Mouse (Mus musculus) limb, embryonic 10.5 days (tissue): ENCODE data around the gene Glra4. TPM values are rescaled to one million over a fixed set of nuclear protein-coding genes. Genes with fewer than 3 reads are reported as not detected.

Source experiments
- DNase-seq: peaks from one replicate; pipeline ENCODE4 v3.0.0-alpha.2; 2017; ENCODE audit warnings: low spot score
- H3K27ac ChIP-seq: fragments of 300-500 bp; sonication (generic); 2 replicates; pipeline ENCODE4 v1.5.1; 2016; ENCODE audit warnings: mild to moderate bottlenecking
- H3K27me3 ChIP-seq: fragments of 300-500 bp; sonication (generic); 2 replicates; pipeline ENCODE4 v1.6.1; 2016; ENCODE audit warnings: low read depth, mild to moderate bottlenecking; ENCODE audit not compliant: poor library complexity, severe bottlenecking
- H3K36me3 ChIP-seq: fragments of 300-500 bp; sonication (generic); 2 replicates; pipeline ENCODE4 v1.6.1; 2016; ENCODE audit warnings: mild to moderate bottlenecking, moderate library complexity
- H3K4me1 ChIP-seq: fragments of 300-500 bp; sonication (generic); 2 replicates; pipeline ENCODE4 v1.6.1; 2016
- H3K4me3 ChIP-seq: fragments of 300-500 bp; sonication (generic); 2 replicates; pipeline ENCODE4 v1.5.1; 2016; ENCODE audit warnings: mild to moderate bottlenecking, moderate library complexity
- H3K9me3 ChIP-seq: fragments of 300-500 bp; sonication (generic); replicated peaks from 2 replicates; pipeline ENCODE4 v1.6.1; 2016; ENCODE audit warnings: mild to moderate bottlenecking
- WGBS: fragments of 180-500 bp; shearing (Covaris S2); methylation state at CpG from one replicate; pipeline ENCODE4 v1.1.7; 2016; 5-methylcytosine and 5-hydroxymethylcytosine counted together
- polyA plus RNA-seq: library from polyadenylated mRNA; unstranded; fragments of >200 nt; fragmentation: Nextera tagmentation; extraction: Ambion mirVana; gene quantifications from 2 replicates; pipeline ENCODE4 v1.2.1, GENCODE M21; 2016

The Glra4 gene
- polyA plus RNA-seq = 0.13 TPM in 2 replicates

DNA sequence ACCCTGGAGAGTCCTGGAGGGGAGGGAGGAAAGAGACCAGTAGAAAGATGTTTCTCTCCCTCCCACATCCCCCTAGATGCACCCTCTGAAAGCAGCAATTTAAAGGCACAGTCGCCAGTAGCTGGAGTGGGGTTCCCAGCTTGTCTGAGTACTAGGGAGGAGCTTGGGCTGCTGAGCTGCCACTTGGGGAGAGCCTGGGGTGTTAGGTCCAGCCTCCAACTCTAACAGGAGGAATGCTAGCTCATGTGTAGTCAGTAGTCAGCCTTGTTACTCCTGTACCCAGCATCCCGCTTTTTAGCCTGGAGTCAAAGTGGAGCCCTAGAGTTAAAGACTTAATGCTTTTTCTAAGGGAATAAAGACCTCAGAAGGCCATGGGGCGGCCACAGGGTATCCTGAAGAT lies at the start of gene Glra4:
Gene Glra4 (minus strand): TSS at position 101 of the 400 bp plus-strand sequence.
- Histone ChIP-seq H3K27ac (no peak within 1 kb of the TSS), H3K4me3 (no peak within 1 kb of the TSS), H3K27me3 (peaks cover 98% of the 10 kb centered on the region), H3K9me3 (no peaks in the 10 kb centered on the region), H3K36me3 (peaks cover 3% of the 10 kb centered on the region; the same call in 1 of the 2 replicates), H3K4me1 (no peaks in the 10 kb centered on the region)
- no peak for DNase-seq
- 91% methylated on average over 3 of the region's 3 CpGs for WGBS

DNA sequence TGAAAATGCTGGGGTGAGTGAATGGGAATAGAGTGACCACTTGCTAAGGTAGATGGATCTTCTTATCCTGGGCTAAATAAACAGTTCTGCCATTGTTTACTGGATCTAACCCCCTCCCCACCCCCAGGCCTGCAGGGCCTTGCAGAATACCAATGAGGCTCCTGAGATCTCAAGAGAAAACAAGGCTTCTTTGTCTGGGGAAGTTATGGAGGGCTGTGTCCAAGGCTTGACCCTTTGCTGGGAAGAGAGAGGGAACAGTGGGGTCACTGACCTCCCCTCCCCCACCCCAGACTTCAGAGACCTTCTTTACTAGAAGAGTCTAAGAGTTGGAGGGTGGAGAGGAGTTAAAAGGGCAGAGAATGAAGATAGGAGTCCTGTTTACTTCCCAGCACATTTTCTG lies 48.7 kb upstream of the Glra4 start:
- Histone ChIP-seq H3K9me3 (no peaks in the 10 kb centered on the region), H3K27ac (no peak overlapping the region), H3K27me3 (peaks cover 91% of the 10 kb centered on the region), H3K4me1 (no peaks in the 10 kb centered on the region), H3K36me3 (no peaks in the 10 kb centered on the region), H3K4me3 (no peak overlapping the region)
- DNase-seq = no peak

DNA sequence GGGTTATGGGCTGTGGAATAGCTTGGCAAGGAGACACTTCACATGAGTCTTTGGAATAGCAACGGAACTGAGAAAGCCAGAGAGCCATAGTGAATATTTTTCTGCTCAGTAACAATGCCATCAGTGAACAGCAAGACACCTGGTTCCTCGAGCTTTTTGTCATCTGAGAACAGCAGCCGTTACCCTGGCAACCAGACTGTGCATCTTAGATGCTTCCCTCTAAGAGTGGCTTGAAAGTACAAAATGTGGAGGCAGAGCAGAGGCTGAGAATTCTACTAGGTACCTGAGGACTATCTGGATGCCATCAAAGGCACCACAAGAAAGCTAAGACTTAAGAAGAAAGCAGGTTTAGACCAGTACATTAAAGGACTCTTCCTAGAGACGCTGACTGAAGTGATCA lies 45.1 kb upstream of the Glra4 start:
- Histone ChIP-seq H3K4me3 (no peak overlapping the region), H3K9me3 (no peaks in the 10 kb centered on the region), H3K4me1 (no peaks in the 10 kb centered on the region), H3K27ac (no peak overlapping the region), H3K36me3 (no peaks in the 10 kb centered on the region), H3K27me3 (peaks cover 91% of the 10 kb centered on the region)
- DNase-seq = no peak
- 83% methylated on average over 4 of the region's 4 CpGs for WGBS

DNA sequence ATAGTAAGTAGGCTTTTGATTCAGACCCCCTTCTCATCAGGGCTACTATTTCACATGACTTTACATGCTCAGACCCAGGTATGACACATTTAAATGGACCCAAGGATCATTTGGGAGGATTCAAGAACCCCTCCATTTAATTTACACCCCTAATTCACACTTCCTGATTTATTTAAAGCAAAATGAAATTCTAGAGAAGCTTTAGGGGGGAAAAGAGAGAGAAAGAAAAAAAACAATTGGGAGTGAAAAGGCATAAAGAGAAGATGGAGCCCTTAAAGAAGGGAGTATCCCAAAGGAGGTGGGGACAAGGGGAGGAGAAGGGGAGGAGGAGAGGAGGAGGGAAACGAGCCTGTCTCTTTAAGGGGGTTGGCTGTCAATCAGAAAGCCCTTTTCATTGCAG lies 42.4 kb upstream of the Glra4 start, which contains the start of gene Plp1:
Gene Plp1 (plus strand): TSS at position 301 of the 400 bp plus-strand sequence.
- Histone ChIP-seq H3K4me3 (no peak within 1 kb of the TSS), H3K27ac (no peak within 1 kb of the TSS), H3K27me3 (peaks cover 97% of the 10 kb centered on the region), H3K9me3 (no peaks in the 10 kb centered on the region), H3K4me1 (no peaks in the 10 kb centered on the region), H3K36me3 (no peaks in the 10 kb centered on the region)
- DNase-seq = no peak
- WGBS = 44% methylated on average over 1 of the region's 1 CpGs

DNA sequence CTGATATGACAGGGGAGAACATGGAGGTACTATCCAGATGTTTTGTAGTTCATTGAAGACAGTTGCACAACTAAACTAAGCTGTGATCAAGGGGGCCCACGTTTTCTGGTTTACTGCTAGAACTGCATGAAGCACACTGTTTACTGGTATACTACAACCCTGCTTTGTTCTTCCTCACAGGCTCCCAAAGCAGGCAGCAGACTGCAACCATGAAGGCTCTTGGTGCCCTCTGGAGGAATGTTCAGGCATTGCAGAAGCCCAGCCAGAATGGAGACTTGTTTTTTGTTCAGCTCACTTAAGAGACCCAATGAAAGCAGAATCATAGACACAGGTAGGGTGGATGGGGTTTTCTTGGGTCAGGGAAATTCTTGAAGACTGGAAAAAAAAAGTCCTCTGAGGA lies 40.3 kb upstream of the Glra4 start:
- peak; percentile 65 for DNase-seq
- H3K4me1 ChIP-seq = no peaks in the 10 kb centered on the region
- H3K9me3 ChIP-seq = no peaks in the 10 kb centered on the region
- peaks cover 97% of the 10 kb centered on the region for H3K27me3 ChIP-seq
- no peak overlapping the region for H3K27ac ChIP-seq
- no peak overlapping the region for H3K4me3 ChIP-seq
- no peaks in the 10 kb centered on the region for H3K36me3 ChIP-seq
- 17% methylated on average over 1 of the region's 1 CpGs for WGBS

DNA sequence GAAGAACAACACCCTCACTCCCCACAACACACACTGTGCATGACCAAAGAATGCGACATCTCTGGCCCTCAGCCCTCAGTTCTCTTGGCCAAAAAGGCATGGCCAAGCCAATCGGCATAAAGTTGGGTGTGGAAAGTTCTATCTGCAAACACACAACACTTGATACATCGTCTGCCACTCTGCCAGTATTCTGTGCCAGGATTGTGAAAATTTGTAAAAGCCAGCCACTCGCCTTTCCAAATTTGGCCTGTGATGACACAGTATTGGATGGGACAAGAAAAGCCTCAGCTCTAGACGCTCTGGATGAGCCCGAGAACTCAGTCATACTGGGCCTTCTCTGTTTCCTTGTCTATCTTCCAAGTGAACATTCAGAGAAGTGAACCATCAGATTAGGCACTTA lies 39.8 kb upstream of the Glra4 start:
- WGBS = 92% methylated on average over 6 of the region's 6 CpGs
- no peaks in the 10 kb centered on the region for H3K4me1 ChIP-seq
- peaks cover 95% of the 10 kb centered on the region for H3K27me3 ChIP-seq
- no peak overlapping the region for H3K4me3 ChIP-seq
- DNase-seq = no peak
- no peaks in the 10 kb centered on the region for H3K9me3 ChIP-seq
- H3K36me3 ChIP-seq = no peaks in the 10 kb centered on the region
- no peak overlapping the region for H3K27ac ChIP-seq

DNA sequence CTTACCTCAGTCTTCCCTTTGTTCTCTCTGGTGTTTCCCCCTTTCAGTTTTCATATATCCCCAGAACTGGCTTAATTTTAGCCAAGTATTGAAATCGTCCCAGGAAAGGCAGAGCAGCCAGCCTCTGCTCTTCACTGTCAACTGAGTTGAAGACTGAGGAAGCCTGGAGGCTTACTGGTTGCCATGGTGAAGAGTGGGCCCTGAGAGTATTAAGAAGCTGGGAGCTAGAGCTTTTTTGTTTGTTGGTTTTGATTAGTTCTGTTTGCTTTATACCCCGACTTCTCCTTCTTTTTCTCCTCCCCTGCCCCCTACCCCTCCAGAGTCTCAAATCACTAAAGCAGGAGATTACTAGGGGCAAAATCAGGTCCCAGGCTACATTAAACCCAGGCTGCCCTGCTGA lies 17.3 kb upstream of the Glra4 start:
- no peak for DNase-seq
- no peak overlapping the region for H3K4me3 ChIP-seq
- 74% methylated on average over 2 of the region's 2 CpGs for WGBS
- H3K36me3 ChIP-seq = 0 out of 2 replicates have a peak, but pooled peaks cover 4% of the 10 kb centered on the region
- H3K27me3 ChIP-seq = peaks cover 89% of the 10 kb centered on the region
- H3K4me1 ChIP-seq = no peaks in the 10 kb centered on the region
- no peak overlapping the region for H3K27ac ChIP-seq
- no peaks in the 10 kb centered on the region for H3K9me3 ChIP-seq

DNA sequence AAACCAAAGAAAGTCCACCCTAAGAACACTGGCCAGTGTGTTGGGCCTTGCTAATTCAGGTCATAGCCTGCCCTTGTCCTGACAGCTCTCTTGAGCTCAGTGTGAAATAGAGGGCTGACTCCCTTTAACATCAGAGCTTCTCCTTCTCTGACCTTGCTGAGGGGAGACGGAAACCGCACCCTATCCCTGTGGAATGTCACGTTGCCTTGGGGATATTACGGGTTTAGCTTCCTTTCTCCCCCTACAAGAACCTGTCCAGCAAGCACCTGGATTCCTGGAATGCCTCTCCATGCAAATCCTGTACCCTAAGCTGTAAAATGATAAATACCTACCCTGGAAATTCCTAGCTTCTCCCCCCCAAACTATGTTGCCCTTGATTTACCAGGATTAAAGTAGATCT lies 9.5 kb upstream of the Glra4 start:
- no peak overlapping the region for H3K4me3 ChIP-seq
- H3K9me3 ChIP-seq = no peaks in the 10 kb centered on the region
- WGBS = 87% methylated on average over 4 of the region's 4 CpGs
- H3K27me3 ChIP-seq = peaks cover 94% of the 10 kb centered on the region
- peaks cover 15% of the 10 kb centered on the region; the same call in 1 of the 2 replicates for H3K36me3 ChIP-seq
- no peak for DNase-seq
- H3K27ac ChIP-seq = no peak overlapping the region
- no peaks in the 10 kb centered on the region for H3K4me1 ChIP-seq

DNA sequence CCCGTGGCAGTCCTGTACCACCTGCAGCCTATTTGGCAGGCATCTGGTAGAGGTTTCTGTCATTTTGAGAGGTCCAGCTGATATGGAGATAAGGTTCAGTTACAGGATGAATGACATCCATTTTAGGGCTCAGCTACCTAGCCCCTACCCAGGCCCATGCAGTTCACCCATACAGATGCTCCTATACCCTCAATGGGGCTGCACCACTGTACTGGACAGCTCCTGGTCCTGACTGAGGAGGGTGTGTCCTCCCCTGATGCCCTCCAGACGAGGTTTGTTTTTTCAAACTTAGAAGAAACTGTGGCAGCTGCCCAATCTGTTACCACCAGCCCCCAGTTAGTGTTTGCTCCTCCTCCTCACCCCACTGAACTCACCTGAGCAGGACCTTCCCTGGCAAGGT lies 679 bp downstream of the Glra4 start:
- H3K4me3 ChIP-seq = no peak overlapping the region
- DNase-seq = no peak
- no peak overlapping the region for H3K27ac ChIP-seq
- H3K9me3 ChIP-seq = no peaks in the 10 kb centered on the region
- H3K27me3 ChIP-seq = peaks cover 98% of the 10 kb centered on the region
- 65% methylated on average over 2 of the region's 2 CpGs for WGBS
- H3K4me1 ChIP-seq = no peaks in the 10 kb centered on the region
- peaks cover 3% of the 10 kb centered on the region; the same call in 1 of the 2 replicates for H3K36me3 ChIP-seq

DNA sequence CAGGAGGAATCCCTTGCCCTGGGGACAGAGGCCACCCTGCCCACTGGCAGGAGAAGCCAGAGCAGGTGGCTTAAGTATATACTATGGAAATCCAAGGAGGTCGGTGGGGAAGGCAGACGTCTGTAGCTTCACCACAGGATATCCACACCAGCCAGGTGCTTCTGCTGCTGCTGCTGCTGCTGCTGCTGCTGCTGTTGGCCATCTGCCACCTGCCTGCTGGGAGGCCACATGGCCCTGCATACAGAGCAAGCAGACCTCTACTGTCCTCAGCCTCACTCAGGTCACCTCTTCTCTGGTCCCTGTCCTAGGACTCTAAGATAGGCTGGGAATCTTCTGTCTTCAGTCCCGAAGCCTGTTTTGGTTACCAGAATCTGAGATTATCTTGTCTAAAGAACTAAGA lies 1.9 kb downstream of the Glra4 start:
- H3K27me3 ChIP-seq = peaks cover 92% of the 10 kb centered on the region
- H3K4me3 ChIP-seq = no peak overlapping the region
- WGBS = 81% methylated on average over 3 of the region's 3 CpGs
- DNase-seq = no peak
- H3K9me3 ChIP-seq = no peaks in the 10 kb centered on the region
- no peaks in the 10 kb centered on the region for H3K4me1 ChIP-seq
- no peak overlapping the region for H3K27ac ChIP-seq
- peaks cover 3% of the 10 kb centered on the region; the same call in 1 of the 2 replicates for H3K36me3 ChIP-seq

DNA sequence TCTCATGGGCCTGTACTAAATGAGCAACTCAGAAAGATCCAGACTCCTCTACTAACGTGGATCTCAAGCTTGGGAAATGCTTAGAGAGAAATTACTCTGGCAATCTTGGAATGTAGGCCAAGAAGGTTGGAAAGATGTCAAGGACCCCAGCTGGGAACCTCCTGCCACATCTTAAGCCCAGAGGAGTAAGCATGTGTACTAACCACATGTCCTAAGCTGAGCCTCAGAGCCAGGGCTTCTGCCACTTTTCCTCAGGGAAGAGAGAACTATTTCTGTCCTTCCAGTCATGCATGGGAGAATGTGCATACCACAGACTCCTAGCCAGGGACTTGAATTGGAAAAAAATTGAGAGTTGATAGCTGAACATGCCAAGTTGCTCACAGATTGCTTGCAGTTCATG lies 6.9 kb downstream of the Glra4 start:
- DNase-seq = no peak
- no peaks in the 10 kb centered on the region for H3K9me3 ChIP-seq
- H3K4me1 ChIP-seq = no peaks in the 10 kb centered on the region
- WGBS = 83% methylated on average over 1 of the region's 1 CpGs
- H3K36me3 ChIP-seq = peaks cover 2% of the 10 kb centered on the region; the same call in 1 of the 2 replicates
- peaks cover 59% of the 10 kb centered on the region for H3K27me3 ChIP-seq
- H3K27ac ChIP-seq = no peak overlapping the region
- H3K4me3 ChIP-seq = no peak overlapping the region

DNA sequence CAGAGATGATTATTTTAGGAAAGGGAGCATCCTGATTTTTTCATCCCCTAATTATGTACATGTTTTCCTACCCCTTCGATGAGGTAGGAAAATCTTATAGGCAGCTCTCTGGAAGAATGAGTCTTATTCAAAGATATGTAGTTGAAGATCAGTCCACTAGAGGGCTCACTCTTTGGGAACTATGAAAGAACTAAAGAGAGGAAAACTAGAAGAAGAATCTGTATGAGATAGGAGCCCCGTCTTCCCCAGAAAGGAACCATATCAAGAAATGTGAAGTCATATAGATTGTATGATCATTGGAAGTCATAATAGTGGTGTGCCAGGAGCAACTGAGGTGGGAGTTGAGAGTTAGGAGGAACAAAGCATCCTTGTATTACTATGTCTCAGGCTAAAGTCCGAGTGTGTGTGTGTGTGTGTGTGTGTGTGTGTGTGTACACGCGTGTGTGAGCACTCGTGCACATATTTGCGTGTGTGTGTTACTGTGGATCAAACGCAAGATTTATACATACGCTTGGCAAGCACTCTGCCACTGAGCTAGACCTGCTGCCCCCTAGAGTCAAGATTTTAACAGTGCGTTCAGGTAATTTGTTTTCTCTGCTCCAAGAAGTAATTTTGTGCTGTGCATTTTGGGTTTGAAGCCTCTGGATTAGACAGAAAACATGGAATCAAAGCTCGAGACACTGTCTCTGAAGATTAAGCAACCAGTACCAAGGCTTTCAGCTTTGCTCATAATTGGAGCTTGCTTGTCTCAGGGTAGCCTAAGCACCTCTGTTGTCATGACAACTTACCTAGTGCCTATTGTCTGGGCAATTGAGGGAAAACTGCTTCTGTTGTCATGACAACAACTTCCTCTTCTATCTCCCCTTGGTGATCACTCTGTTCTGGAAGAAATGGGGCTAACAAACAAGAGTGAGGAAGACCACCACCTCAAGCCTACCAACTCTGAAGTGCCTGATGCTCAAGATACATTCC lies 18.6 kb downstream of the Glra4 start:
- WGBS = 84% methylated on average over 11 of the region's 11 CpGs
- H3K36me3 ChIP-seq = peaks cover 18% of the 10 kb centered on the region; the same call in 1 of the 2 replicates
- no peak overlapping the region for H3K27ac ChIP-seq
- no peaks in the 10 kb centered on the region for H3K9me3 ChIP-seq
- no peak for DNase-seq
- H3K4me3 ChIP-seq = no peak overlapping the region
- no peaks in the 10 kb centered on the region for H3K4me1 ChIP-seq
- H3K27me3 ChIP-seq = peaks cover 62% of the 10 kb centered on the region

DNA sequence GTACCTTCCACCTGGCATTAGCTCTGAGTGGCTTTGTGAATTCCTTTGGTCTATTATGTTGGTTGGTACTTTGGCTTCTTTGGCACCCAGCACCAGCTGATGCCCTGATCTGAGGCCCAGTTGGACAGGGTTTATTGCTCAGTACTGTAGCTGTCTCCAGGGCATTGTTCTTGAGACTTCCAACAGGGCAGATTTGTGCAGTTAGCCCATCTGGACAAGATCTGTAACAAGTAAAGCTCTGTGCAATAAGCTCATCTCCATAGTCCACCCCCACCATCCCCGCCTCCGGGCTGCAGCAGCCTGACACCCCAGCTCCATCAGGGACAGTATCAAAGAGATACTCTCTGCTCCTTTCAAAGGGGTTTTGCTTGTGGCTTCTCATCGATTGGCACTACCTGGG lies 24.5 kb downstream of the Glra4 start:
- Histone ChIP-seq H3K9me3 (no peaks in the 10 kb centered on the region), H3K4me3 (no peak overlapping the region), H3K27me3 (peaks cover 50% of the 10 kb centered on the region), H3K27ac (no peak overlapping the region), H3K36me3 (0 out of 2 replicates have a peak, but pooled peaks cover 13% of the 10 kb centered on the region), H3K4me1 (no peaks in the 10 kb centered on the region)
- WGBS = 90% methylated on average over 3 of the region's 3 CpGs
- no peak for DNase-seq
